Mouse (Mus musculus) CH12.LX (cell line): ENCODE results near the gene Rbm19.

ENCODE experiments used
- CTCF ChIP-seq, 2 experiments: IDR thresholded peaks in 1 of 2; conservative IDR thresholded peaks in 1 of 2; 2 replicates each; pipeline ENCODE4 v1.5.1; 2011 to 2012; ENCODE audit warnings: low read depth in 2 of 2, low read length in 2 of 2, improper control_type of control experiment in 1 of 2, inconsistent platforms in 1 of 2, mild to moderate bottlenecking in 1 of 2, moderate library complexity in 1 of 2
- EP300 ChIP-seq: IDR thresholded peaks from 2 replicates; pipeline ENCODE4 v1.6.1; 2011; ENCODE audit warnings: low read length, improper control_type of control experiment
- ETS1 ChIP-seq: conservative IDR thresholded peaks from 2 replicates; pipeline ENCODE4 v1.6.1; 2012; ENCODE audit warnings: low read depth, mild to moderate bottlenecking, inconsistent platforms, low read length, improper control_type of control experiment, moderate library complexity
- GABPA ChIP-seq: IDR thresholded peaks from 2 replicates; pipeline ENCODE4 v1.6.1; 2012; ENCODE audit warnings: low read depth, low read length, improper control_type of control experiment, inconsistent platforms; ENCODE audit not compliant: insufficient replicate concordance
- IRF4 ChIP-seq: IDR thresholded peaks from 2 replicates; pipeline ENCODE4 v1.6.1; 2014; ENCODE audit warnings: low read depth, mild to moderate bottlenecking, inconsistent platforms, low read length, improper control_type of control experiment
- MXI1 ChIP-seq: IDR thresholded peaks from 2 replicates; pipeline ENCODE4 v1.6.1; 2011; ENCODE audit warnings: mild to moderate bottlenecking, low read depth, low read length, improper control_type of control experiment
- POLR2A ChIP-seq: IDR thresholded peaks from 2 replicates; pipeline ENCODE4 v1.6.1; 2011; ENCODE audit warnings: low read depth, mild to moderate bottlenecking, improper control_type of control experiment, low read length
- POLR2AphosphoS2 ChIP-seq: IDR thresholded peaks from 2 replicates; pipeline ENCODE4 v1.6.1; 2011; ENCODE audit warnings: low read depth, low read length, improper control_type of control experiment
- RCOR1 ChIP-seq: conservative IDR thresholded peaks from 2 replicates; pipeline ENCODE4 v1.6.1; 2012; ENCODE audit warnings: low read depth, mild to moderate bottlenecking, inconsistent platforms, low read length, improper control_type of control experiment

- TF ChIP-seq POLR2A, result no peak
- no peak for TF ChIP-seq ETS1
- TF ChIP-seq GABPA, result no peak
- no peak for TF ChIP-seq POLR2AphosphoS2
- TF ChIP-seq EP300, result no peak
- TF ChIP-seq CTCF (conservative IDR thresholded peaks at IDR 0.05 in 1 of 2, IDR thresholded peaks at IDR 0.05 in 1 of 2; ENCODE audit: low read depth in 2 of 2, low read length in 2 of 2), result no peak
- TF ChIP-seq RCOR1, result no peak
- TF ChIP-seq IRF4, result no peak
- TF ChIP-seq MXI1, result no peak
These were observed 115.3 kb downstream of the Rbm19 start for GRCm38 (mm10) chr5:120231435-120232147.
